Mouse (Mus musculus) cerebral cortex, adult 2 months (tissue): ENCODE results near the gene Matn3.

Experiments used
- WGBS: fragments of 180-500 bp; shearing (Covaris S2); methylation state at CpG from one replicate; pipeline ENCODE4 v1.1.7; 2018; 5-methylcytosine and 5-hydroxymethylcytosine counted together

Matn3 gene

GRCm38 (mm10) chr12:8936210-8936609 is 11.5 kb upstream of the Matn3 start:
- WGBS: 72% methylated on average over 4 of the region's 4 CpGs

DNA sequence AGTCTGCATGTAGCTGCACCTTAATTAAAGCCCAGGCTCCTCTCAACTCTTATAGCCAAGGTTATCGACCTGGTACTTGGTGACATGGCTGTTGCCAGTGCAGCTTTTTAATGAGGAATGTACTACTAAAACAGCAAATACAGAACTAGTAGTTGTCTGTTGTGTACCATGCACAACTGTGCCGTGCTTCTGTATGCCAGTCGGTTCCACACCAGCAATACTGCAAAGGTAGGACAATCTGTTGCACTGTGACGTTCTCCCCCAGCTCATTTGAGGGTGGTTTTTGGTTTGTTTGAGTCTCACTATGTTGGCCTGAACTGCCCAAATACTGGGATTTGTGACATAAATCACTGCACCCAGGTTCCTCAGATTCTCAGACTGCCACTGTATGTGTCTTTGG is 8.2 kb upstream of the Matn3 start:
- WGBS: 96% methylated on average over 4 of the region's 4 CpGs

DNA sequence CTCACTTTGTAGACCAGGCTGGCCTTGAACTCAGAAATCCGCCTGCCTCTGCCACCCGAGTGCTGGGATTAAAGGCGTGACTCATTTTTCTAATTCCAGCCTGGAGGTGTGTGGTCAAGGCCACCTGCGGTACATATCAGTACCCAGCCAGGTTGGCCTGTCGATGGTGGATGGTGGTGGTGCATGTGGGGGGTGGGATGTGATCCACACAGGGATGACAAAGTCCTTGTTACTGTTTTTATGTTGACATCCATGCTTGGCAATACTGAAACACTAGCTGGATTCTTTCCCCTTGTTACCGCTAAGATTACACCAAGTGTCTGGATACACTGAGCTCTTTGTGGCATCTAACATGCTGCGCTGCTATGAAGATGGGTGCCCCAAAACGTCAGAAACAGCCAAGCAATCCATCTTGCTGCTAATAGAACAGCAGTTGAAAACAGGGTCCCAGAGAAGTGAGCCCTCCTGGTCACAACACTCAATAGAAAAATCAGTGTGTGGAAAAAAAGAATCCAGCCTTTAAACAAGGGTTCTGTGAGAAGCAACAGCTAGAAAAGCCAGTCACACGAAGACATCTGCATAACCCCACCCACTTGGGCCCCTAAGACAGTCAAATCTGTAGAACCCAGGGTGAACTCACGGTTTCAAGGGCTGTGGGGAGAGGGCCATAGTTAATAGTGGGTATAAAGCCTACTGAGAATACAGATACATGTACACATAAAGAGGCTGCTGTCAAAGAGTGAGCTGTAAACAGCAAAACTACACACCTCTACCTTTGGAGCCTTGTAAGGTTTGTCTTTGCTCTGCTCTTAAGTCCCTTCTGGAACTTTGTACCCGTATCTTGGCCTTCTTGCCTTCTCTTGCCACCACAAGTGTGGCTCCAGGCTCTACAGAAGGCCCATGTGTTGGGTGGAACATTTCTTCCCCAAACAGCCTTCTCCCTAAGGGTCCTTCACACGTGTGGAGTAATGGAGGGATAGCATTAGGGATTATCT is 7.4 kb upstream of the Matn3 start:
- 74% methylated on average over 12 of the region's 12 CpGs for WGBS

- WGBS: 69% methylated on average over 4 of the region's 4 CpGs
Measured at GRCm38 (mm10) chr12:8941131-8941615, 6.6 kb upstream of the Matn3 start.

DNA sequence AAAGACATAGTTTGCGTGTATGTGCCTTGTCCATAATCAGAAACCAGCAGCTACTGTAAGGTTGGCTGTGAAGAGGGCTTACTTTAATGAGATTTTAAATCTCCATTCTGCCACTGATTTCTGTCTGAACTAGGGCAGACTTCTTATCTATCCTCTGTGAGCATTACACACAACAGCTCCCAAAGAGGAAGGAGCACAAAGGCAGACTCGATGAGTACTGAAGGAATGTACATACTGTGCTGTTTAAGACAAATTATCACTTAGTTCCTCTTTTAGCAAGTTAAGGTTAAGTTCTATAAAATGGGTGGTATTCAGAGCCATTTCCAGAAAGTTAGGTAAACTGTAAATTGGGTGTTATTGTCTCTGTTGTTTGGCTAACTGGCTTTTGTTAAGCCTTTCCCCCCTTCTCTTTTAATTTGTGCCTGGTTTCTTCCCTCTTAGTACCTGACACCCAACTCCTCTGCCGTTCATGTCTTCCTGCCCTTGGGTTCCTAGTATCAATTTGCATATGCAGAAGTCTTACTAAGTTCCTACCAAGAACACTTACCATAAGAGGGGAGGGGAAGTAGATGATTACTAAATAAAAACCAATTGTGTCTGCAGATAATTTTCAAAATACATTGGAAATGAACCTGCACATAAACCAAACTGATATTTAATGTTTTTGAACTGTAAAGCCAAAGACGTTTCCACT is 5.9 kb upstream of the Matn3 start:
- 60% methylated on average over 4 of the region's 4 CpGs for WGBS

DNA sequence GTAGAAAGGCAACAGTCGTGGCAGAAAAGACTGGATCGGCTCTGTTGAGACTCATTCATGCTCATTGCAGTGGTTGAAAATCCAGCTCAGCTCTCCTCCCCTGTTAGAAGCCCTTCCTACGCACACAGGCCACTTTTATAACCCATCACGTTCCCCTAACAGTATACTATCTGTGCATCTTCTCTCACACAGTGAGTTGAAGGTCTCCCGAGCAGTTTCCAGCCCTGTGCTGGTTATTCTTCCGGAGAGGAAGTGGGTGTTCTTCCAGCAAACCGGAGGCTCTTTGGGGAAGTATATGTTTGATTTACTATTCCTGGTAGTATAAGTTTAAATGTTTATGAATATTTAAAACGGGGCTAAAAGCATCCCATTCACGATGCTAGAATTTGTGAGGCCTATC is 566 bp upstream of the Matn3 start:
- 39% methylated on average over 9 of the region's 9 CpGs for WGBS

GRCm38 (mm10) chr12:8953136-8953535 is 5.4 kb downstream of the Matn3 start:
- 71% methylated on average over 10 of the region's 10 CpGs for WGBS

DNA sequence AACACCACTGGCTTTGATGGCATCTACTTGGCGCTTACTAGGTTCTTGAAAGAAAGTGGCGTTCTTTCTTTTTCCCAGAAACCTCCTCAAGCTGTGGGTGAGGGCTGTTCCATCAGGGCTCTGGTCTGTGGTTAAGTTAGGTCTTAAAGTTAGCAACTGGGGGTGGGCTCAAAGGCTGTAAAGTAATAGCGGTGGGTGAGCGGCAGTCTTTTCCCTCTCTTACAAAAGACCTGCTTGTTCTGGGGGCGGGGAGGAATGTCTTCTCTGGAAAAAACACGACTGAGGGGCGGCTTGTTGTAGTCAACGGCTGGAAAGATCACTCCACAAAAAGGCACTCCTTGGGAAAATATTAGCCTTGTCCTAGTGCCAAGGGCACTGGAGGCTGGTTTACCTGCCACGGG is 6.4 kb downstream of the Matn3 start:
- WGBS: 67% methylated on average over 9 of the region's 9 CpGs

DNA sequence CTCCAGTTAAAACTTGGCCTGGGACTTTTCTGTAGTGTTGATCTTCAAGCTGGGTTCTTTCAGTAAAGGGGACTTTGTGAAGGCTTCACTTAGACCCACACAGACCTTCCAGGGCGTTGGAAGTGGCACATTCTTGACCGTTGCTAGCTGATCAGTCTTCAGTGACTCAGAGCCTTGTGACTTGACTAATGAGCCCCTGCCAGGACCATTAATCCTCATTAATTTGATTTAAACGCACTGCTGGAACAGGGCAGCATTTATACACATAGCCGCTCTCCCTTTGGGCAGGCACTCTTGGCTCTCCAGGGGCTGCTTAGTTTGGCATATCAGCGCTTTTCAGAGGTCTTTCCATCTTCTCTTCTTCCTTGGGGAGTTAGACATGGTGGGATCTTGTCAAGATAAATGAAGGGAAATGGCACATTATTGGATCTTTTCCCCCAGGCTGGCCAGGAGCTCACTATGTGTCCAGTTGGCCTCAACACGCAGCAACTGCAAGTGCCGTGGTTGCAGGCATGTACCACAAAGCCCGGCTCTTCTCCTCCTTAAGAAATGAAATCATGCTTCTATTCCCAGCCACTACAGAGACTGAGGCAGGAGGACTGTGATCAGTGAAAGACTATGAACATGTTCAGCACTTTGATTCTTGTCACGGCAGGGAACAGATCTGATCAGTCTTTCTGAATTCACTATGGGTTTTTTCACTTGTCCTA is 14.0 kb downstream of the Matn3 start:
- 70% methylated on average over 9 of the region's 9 CpGs for WGBS

DNA sequence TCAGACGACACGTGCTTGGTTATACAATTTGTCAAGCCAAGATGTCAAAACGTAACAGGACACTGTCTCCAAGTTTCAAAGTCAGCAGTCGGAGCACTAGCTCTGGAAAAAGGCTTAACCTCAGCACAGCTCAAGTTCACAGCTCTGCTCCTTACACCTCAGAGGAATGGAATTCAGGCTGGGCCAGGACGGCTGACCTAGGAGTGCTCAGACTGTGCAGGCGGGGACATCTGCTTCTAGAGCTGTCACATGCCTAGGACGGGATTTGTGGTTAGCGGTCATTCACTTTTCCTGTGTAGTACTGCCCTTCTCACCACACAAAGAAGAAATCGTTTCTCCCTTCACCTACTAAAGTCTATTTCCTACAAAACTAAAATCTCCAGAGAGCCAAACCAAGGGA is 22.1 kb downstream of the Matn3 start:
- WGBS: 49% methylated on average over 9 of the region's 9 CpGs

DNA sequence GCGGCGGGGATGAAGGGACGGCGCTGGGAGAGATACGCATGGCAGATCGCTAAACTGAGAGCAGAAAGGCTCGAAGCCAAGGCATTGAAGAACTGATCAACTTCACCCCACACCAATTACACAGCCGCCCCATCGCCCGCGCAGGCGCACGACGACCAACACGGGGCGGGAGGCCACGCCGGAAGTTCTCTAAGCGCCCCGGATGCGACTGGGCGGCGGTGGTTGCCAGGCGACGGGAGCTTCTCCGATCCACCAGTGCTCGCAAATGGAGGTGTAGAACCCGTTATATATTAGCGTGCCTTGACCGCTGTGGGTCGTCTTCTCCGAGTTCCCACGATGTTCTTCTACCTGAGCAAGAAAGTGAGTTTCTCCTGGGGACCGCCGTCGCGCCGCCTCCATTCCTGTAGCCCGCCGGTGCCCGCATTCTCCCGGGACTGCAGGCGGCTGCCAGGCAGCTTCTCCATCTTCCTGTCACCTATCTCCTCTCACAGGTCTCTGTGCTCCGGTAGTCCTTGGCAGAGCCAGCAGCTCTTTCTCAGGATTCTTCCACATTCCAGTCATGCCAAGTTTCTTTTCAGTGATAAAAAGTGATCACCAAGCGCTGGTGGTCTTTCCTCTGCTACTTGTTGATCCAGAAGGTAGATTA is 26.2 kb downstream of the Matn3 start, which contains the start of gene Wdr35:
Gene Wdr35, plus strand, starts transcription at position 73 of the 646 bp plus-strand sequence.
- under 1% methylated on average over 45 of the region's 45 CpGs for WGBS

DNA sequence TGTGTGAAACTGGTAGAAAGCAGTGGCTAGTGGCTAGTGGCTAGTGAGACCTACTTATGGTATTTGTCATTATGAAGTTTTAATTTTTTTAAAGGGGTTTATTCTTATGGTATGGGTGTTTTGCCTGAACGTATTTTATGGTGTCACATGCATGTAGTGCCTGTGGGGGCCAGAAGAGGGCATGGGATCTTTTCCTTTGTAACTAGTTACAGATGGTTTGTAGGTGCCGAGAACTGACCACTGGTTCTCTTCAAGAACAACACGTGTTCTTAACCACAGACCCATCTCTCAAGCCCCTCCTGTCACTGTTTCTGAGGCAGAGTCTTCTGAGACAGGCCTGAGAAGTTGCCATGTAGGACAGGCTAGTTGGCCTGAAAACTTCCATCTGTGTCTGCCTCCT is 27.3 kb downstream of the Matn3 start:
- WGBS: 86% methylated on average over 3 of the region's 3 CpGs

DNA sequence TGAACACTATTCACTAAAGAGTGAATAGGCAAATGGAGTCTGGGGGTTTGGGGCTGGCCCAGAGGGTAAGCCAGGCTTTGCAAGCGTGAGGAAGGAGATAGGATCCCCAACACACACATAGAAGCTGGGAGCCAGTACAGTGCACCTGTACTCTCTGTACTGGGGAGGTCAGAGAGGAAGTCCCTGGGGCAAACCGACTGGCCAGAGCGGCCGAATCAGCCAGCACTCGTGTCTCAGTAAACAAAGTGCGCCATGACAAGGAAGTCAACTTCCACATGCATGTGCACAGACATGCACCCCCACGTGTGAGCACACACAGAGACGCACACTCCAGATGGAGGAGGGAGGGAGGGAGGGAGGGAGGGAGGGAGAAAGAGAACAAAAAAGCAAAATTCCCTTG is 45.5 kb downstream of the Matn3 start:
- 67% methylated on average over 8 of the region's 8 CpGs for WGBS

DNA sequence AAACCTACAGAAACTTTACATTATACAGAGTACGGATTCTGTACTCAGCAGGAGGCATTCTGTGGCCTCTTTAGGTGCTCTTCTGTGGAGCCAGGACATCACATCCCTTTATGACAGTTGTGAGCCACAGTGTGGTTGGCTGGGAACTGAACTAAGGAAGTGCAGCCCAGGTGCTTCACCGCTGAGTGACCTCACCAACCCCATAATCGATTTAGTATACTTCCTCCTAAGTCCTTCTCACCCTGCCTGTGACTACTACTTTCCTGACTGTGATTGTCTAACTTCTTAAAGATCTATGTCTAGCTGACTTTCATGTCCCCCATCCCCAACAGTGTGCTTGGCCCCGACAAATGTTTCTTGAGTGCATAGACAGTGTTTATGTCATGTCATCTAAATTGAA is 50.6 kb downstream of the Matn3 start:
- WGBS: 91% methylated on average over 4 of the region's 4 CpGs

- WGBS: 8% methylated on average over 5 of the region's 5 CpGs
Measured at GRCm38 (mm10) chr12:9002038-9002648, 54.4 kb downstream of the Matn3 start.

- 70% methylated on average over 4 of the region's 4 CpGs for whole genome bisulfite sequencing
Measured at GRCm38 (mm10) chr12:9007146-9007545, 59.4 kb downstream of the Matn3 start.

- 97% methylated on average over 6 of the region's 6 CpGs for WGBS
Measured at GRCm38 (mm10) chr12:9007811-9008210, 60.1 kb downstream of the Matn3 start.

- 79% methylated on average over 4 of the region's 4 CpGs for WGBS
Measured at GRCm38 (mm10) chr12:9010311-9010710, 62.6 kb downstream of the Matn3 start.

DNA sequence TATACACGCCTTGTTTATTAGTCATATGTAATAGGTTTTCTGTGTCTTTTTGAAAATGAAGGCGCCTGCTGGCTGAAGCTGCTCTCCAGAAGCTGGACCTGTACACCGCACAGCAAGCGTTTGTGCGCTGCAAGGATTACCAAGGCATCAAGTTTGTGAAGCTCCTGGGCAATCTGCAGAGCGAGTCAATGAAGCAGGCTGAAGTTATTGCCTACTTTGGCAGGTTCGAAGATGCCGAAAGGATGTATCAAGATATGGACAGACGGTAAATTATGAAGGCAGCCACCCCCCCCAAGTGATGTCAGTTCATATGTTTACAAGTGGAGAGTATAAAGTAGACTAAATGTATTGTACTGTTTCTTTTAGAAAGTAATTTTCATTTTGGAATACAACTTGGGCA is 68.6 kb downstream of the Matn3 start:
- 96% methylated on average over 9 of the region's 9 CpGs for WGBS

DNA sequence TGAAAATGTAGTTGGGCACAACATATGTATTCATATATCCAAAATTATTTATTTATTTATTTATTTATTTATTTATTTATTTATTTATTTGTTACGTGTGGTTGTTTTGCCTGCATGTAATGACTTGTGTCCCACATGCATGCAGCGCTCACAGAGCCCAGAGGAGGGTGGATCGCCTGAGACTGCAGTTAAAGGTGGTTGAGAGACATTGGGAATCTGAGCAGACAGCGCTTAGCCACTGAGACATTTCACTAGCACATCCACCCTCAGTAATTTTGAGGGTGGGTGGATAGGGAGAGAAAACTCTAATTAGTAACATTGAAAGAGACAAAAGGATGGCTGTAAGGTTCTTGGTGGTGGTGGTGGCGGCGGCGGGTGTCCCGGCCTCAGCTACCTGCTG is 72.7 kb downstream of the Matn3 start:
- WGBS: 90% methylated on average over 8 of the region's 8 CpGs

DNA sequence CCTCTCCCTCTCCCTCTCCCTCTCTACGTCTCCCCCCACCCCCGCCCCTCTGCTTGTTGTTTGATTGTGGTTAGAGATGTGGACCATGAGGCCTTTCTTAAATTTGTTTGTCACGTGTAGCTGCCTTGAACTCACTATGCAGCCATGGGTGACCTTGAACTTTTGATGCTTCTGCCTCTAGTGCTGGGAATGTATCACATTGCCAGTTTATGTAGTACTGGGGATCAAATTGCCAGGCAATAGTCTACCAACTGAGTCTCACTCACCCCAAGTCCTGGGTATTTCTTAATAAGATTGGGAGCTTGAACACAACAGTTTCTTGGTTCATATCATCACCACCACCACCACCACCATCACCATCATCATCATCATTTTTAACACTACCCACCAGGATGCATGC is 73.3 kb downstream of the Matn3 start:
- WGBS: 72% methylated on average over 3 of the region's 3 CpGs
